Mouse (Mus musculus) intestine, embryonic 16.5 days (tissue): ENCODE results near the gene Cds2. TPM values are rescaled to one million over a fixed set of nuclear protein-coding genes. Genes with fewer than 3 reads are reported as not detected.

Source experiments
- ATAC-seq: fragments of 200-750 bp; cut with Nextera tagmentation; 2 replicates; pipeline ENCODE4 v1.8.0; 2017; ENCODE audit warnings: moderate TSS enrichment, moderate library complexity
- H3K27ac ChIP-seq: fragments of 300-500 bp; sonication (generic); 2 replicates; pipeline ENCODE4 v1.5.1; 2014; ENCODE audit warnings: mild to moderate bottlenecking, low read length
- H3K27me3 ChIP-seq: fragments of 300-500 bp; sonication (generic); replicated peaks from 2 replicates; pipeline ENCODE4 v1.6.1; 2014; ENCODE audit warnings: low read length, control low read depth, mixed read lengths; ENCODE audit not compliant: control insufficient read depth, insufficient read depth
- H3K36me3 ChIP-seq: fragments of 300-500 bp; sonication (generic); 2 replicates; pipeline ENCODE4 v1.6.1; 2014; ENCODE audit warnings: low read length, control low read depth; ENCODE audit not compliant: control insufficient read depth, insufficient read depth
- H3K4me1 ChIP-seq: fragments of 300-500 bp; sonication (generic); 2 replicates; pipeline ENCODE4 v1.6.1; 2014; ENCODE audit warnings: low read length, control low read depth, mixed read lengths; ENCODE audit not compliant: control insufficient read depth, insufficient read depth
- H3K4me2 ChIP-seq: fragments of 300-500 bp; sonication (generic); 2 replicates; pipeline ENCODE4 v1.6.1; 2014; ENCODE audit warnings: low read depth, low read length, control low read depth
- H3K4me3 ChIP-seq: fragments of 300-500 bp; sonication (generic); 2 replicates; pipeline ENCODE4 v1.5.1; 2014; ENCODE audit warnings: mild to moderate bottlenecking, low read length
- H3K9ac ChIP-seq: fragments of 300-500 bp; sonication (generic); 2 replicates; pipeline ENCODE4 v1.6.1; 2014; ENCODE audit warnings: low read depth, low read length
- H3K9me3 ChIP-seq: fragments of 300-500 bp; sonication (generic); 2 replicates; pipeline ENCODE4 v1.6.1; 2016; ENCODE audit warnings: low read length, control low read depth; ENCODE audit not compliant: control insufficient read depth
- WGBS: fragments of 180-500 bp; shearing (Covaris S2); extraction: QIAGEN DNeasy Blood & Tissue Kit; methylation state at CpG from one replicate; pipeline ENCODE4 v1.1.7; 2014; 5-methylcytosine and 5-hydroxymethylcytosine counted together
- polyA plus RNA-seq: library from polyadenylated mRNA; unstranded; fragments of >200 nt; fragmentation: Nextera tagmentation; extraction: Ambion mirVana; gene quantifications from 2 replicates; pipeline ENCODE4 v1.2.1, GENCODE M21; 2015

Gene Cds2
- polyA plus RNA-seq, 1 experiment from 2014 or later = 20.5 TPM

DNA sequence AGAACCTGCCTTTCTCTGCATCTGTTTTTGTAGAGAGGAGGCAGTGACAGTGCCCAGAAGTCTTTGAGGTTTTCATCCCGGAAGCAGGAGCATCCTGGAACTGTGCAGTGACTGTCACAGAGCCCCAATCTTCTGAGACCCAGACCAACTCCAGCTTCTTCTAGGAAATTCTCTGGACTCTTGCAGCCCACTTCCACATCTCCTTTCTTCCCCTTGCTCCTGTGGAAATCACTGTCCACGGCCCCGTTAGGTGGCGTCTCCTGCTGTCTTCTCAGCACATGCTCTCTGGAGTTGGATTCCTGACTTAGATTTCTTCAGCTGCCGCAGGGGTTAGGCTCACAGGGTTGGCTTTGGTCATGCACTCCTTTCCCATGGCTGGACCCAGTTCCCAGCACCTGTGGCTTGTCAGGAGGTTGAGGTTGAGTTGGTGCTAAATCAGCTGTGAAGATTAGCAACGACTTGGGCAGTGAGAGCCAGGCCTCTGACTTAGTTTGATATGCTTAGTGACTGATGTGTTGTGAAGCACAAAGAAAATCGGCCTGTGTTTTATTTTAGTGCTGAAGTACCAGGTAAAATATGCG lies 15.4 kb downstream of the Cds2 start:
- H3K36me3 ChIP-seq = no peaks in the 10 kb centered on the region
- no peaks in the 10 kb centered on the region for H3K9me3 ChIP-seq
- H3K4me3 ChIP-seq = no peak overlapping the region
- no peak overlapping the region for H3K4me2 ChIP-seq
- no peak overlapping the region for H3K9ac ChIP-seq
- no peak for ATAC-seq
- WGBS = 83% methylated on average over 8 of the region's 8 CpGs
- H3K27ac ChIP-seq = no peak overlapping the region
- H3K27me3 ChIP-seq = no peaks in the 10 kb centered on the region
- H3K4me1 ChIP-seq = peaks cover 16% of the 10 kb centered on the region

DNA sequence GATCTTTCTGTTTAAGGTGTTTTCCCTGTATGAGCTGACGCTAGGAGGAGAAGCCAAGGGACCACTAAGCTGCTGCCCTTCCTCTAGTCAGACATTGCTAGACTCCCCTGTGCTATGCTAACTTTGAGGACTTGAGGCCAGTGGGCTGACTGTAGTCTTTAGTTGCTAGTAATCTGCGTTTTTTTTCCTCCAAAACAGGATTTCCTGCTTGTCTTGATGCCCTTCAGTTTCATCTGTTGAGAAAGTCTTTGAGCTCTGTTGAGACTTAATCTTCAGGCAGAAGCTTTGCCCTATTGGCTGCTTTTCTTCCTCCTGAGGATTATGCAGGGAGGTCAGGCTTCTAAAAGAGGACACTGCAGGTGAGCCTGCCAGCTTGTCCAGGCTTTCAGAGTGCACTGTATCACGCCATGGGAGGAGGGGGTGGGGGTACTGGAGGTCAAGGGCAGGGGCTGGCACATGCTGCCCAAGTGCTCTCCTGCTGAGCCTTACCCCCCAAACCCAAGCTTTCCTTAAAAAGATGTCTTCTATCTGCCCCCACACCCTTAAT lies 16.5 kb downstream of the Cds2 start:
- Histone ChIP-seq H3K4me2 (no peak overlapping the region), H3K4me1 (peaks cover 19% of the 10 kb centered on the region), H3K4me3 (no peak overlapping the region), H3K36me3 (no peaks in the 10 kb centered on the region), H3K27ac (no peak overlapping the region), H3K9me3 (no peaks in the 10 kb centered on the region), H3K9ac (no peak overlapping the region), H3K27me3 (no peaks in the 10 kb centered on the region)
- WGBS = 73% methylated on average over 3 of the region's 3 CpGs
- no peak for ATAC-seq

DNA sequence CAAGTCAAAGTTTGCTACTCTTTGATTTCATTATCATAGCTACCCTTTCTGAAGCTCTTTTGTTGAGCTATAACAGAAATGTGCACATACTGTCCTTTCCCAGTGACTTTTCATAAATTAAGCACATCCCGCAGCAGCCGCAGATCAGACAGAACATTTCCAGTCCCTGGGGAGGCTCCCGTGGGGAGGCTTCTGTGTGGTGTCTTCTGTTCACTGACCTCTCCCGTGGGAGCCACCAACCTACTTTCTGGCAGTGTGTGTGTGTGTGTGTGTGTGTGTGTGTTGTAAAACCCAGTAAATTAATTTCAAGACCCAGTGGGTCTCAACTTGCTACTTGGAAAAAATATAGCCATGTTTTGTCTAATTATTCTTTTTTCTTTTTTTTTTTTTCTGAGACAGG lies 17.0 kb downstream of the Cds2 start:
- H3K27me3 ChIP-seq = no peaks in the 10 kb centered on the region
- 49% methylated on average over 4 of the region's 4 CpGs for WGBS
- no peak overlapping the region for H3K4me3 ChIP-seq
- H3K27ac ChIP-seq = no peak overlapping the region
- H3K4me2 ChIP-seq = no peak overlapping the region
- H3K36me3 ChIP-seq = no peaks in the 10 kb centered on the region
- H3K4me1 ChIP-seq = peaks cover 19% of the 10 kb centered on the region
- ATAC-seq = no peak
- H3K9ac ChIP-seq = no peak overlapping the region
- H3K9me3 ChIP-seq = no peaks in the 10 kb centered on the region

DNA sequence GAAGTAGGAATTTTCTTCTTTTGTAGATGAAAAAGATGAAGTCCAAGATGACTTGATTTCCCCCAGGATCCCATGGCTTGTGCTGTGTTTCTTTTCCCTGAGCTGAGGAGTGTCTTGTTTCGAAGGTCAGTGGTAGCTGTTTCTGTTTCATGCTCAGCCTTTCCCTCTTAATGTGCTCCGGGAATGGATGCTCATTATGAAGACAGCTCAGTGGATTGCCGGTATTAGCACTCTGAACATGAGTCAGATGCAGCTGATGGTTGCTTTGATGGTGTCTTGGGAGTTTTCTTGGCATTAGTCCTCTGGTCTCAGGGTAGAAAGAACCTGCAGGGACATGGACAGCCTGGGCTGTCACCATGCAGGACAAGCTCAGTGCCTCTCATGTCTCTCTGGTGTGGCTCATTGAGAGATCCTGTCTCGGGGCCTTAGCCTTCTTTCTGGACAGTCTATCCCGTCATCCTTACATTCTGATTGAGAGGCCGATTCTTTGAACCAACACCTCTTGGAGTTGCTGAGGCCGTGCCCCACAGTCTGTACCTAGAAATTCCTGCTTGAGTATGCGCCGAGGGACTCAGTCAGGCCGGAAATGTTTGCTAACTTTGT lies 17.7 kb downstream of the Cds2 start:
- peaks cover 19% of the 10 kb centered on the region for H3K4me1 ChIP-seq
- WGBS = 89% methylated on average over 10 of the region's 10 CpGs
- ATAC-seq = no peak
- no peaks in the 10 kb centered on the region for H3K36me3 ChIP-seq
- H3K9me3 ChIP-seq = no peaks in the 10 kb centered on the region
- no peak overlapping the region for H3K27ac ChIP-seq
- H3K9ac ChIP-seq = no peak overlapping the region
- H3K4me2 ChIP-seq = no peak overlapping the region
- no peak overlapping the region for H3K4me3 ChIP-seq
- H3K27me3 ChIP-seq = no peaks in the 10 kb centered on the region

DNA sequence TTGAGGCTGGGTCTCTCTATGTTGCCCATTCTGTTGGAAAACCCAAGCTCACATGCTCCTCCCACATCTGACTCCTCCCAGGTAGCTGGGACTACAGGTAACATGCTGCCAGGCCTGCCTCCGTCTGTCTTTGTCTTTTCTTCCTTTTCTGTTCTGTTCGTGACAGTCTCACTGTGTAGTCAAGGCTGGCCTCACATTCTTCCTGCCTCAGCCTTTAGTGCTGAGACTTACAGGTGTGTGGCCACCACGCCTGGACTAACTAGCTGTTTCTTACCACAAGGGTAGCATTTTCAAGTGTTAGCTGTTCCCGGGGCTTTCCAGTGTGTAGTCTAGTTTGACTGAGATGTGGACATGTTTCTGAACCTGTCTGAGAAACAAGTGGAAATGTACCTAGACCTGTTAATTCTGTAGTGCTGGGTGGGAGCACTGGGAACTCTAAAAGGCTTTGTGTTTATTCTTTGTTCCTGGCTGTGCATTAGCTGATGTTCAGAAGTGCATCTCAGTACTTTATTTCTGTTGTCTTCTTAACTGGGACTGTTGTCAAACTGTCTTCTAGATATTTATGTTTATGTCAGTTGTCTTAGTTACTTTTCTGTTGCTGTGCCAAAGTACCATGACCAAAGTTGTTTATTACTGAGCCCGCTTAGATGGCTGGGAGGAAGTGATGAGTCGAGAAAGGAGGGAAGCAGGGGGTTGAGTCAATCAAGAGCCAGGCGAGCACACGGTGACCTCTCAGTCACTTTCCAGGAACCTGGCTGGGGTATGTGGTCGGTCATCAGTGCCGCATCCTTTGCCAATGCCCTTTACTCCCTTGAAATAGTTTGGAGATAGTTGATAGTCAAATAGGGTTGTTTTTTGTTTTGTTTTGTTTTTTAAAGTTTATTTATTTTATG lies 18.9 kb downstream of the Cds2 start:
- no peak overlapping the region for H3K4me3 ChIP-seq
- H3K27me3 ChIP-seq = no peaks in the 10 kb centered on the region
- peaks cover 19% of the 10 kb centered on the region for H3K4me1 ChIP-seq
- 71% methylated on average over 10 of the region's 10 CpGs for WGBS
- no peaks in the 10 kb centered on the region for H3K36me3 ChIP-seq
- H3K4me2 ChIP-seq = no peak overlapping the region
- H3K27ac ChIP-seq = no peak overlapping the region; the same call in 1 of the 2 replicates
- H3K9me3 ChIP-seq = no peaks in the 10 kb centered on the region
- no peak for ATAC-seq
- H3K9ac ChIP-seq = no peak overlapping the region

DNA sequence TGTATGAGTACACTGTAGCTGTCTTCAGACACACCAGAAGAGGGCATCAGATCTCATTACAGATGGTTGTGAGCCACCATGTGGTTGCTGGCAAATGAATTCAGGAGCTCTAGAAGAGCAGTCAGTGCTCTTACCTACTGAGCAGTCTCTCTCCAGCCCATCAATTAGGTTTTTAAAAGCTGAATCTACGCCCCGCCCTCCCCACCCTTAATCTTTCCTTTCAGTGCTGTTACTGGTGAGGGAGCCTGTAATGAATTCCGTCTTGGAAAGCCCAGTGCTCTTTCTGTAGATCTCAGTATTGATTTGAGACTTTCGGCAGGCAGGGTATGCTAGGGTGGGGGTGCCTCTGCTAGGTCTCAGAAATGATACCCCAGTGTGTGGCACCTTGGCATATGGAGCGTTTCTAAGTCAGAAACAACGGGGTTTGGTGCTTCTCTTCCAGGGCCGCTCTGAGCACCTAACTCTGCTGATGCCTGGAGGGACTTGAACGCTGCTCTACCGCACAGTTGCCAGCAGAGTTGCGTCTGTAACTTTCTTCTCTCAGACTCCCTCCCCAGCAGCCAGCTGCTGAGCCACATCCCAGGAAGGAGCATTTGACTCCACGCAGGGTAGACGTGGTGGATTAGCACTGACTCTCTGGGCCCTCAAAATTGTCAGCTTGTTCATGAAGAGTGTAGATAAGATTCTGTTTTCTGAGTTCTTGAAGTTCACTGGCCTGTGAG lies 19.7 kb downstream of the Cds2 start:
- Histone ChIP-seq H3K27ac (peak overlapping the region; percentile 70), H3K4me3 (no peak overlapping the region; the same call in 1 of the 2 replicates), H3K36me3 (no peaks in the 10 kb centered on the region), H3K9me3 (no peaks in the 10 kb centered on the region), H3K27me3 (no peaks in the 10 kb centered on the region), H3K9ac (no peak overlapping the region), H3K4me1 (peaks cover 19% of the 10 kb centered on the region), H3K4me2 (0 out of 2 replicates have a peak overlapping the region, but pooled peaks have one; percentile 2)
- 45% methylated on average over 12 of the region's 12 CpGs for WGBS
- ATAC-seq = peak; percentile 43

DNA sequence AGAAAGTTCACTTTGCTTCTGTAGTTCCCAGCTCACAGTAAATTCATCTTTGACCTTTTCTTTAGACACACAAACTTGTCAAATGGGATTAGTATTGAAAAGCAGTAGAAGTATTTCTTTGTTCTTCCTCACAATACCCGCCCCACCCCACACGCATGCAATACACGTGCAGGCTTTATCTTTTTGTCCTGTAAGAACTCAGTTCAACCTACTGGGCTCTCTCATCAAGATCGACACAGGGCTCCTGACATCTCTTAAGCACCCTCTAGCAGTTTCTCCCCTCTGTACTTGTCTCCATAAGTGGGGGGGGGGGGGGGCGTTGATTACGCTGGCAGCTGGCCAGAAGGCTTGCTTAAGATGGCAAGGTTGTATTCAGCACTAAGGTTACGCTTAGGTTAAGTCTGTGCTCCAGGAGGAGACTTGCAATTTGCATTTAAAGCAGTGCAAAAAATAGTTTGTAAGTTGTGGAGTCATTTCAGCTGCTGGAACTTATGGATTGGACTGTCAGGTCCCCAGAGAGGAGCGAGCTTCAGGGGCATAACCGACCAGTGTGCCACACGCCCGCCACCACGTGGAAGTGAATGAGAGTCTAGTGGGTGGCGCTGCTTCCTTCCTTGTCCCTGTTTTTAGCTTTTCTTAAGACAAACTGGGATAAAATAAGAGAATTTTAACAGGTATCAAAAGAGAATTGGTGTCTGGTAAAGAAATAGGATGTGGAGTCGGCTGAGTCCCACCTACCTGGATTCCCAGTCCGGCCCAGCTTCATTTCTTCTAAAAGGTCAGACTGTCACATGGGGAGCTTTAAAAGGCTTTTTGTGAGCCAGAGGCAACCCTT lies 20.5 kb downstream of the Cds2 start:
- Histone ChIP-seq H3K27me3 (no peaks in the 10 kb centered on the region), H3K4me2 (no peak overlapping the region), H3K4me3 (no peak overlapping the region; the same call in 1 of the 2 replicates), H3K9me3 (no peaks in the 10 kb centered on the region), H3K27ac (peak overlapping the region; percentile 70), H3K4me1 (peaks cover 19% of the 10 kb centered on the region), H3K36me3 (no peaks in the 10 kb centered on the region), H3K9ac (0 out of 2 replicates have a peak overlapping the region, but pooled peaks have one; percentile 3)
- WGBS = 64% methylated on average over 15 of the region's 15 CpGs
- ATAC-seq = peak; percentile 82

DNA sequence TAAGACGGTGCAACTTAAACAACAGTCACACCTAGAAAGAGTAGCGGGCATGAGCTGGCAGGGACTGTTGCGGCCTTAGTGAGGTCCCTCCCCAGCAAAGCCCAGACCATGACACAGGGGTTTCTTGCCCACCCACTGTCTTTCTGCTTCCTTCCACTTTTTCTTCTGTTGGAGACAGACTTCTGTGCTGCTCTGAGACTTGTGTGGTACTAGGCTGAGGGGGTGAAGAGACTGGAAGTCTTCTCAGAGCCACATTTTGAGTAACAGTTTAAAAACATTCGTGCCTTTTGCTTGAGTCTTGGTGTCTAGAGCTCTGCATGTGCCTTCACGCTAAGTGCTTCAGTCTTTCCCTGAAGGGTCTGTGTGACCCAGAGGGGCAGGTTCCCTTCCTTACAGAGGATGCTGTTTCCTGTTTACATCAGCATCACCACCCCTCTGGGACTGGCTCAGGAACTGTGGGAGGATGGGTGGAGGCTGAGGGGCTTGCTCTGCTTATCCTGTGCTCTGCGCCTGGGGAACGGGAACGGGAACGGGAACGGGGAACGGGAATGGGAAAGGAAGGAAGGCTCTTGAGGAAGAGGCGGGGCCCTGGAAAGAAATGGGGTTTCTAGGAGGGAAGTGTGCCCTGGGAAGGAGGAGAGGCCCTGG lies 21.7 kb downstream of the Cds2 start:
- H3K9me3 ChIP-seq = no peaks in the 10 kb centered on the region
- no peaks in the 10 kb centered on the region for H3K27me3 ChIP-seq
- no peak overlapping the region for H3K4me3 ChIP-seq
- no peak overlapping the region for H3K9ac ChIP-seq
- H3K36me3 ChIP-seq = no peaks in the 10 kb centered on the region
- no peak overlapping the region for H3K4me2 ChIP-seq
- peaks cover 19% of the 10 kb centered on the region for H3K4me1 ChIP-seq
- 50% methylated on average over 12 of the region's 12 CpGs for WGBS
- ATAC-seq = peak; percentile 55
- H3K27ac ChIP-seq = peak overlapping the region; percentile 65
